Mouse (Mus musculus): ENCODE data around the gene Nuak1.

The Nuak1 gene

DNA sequence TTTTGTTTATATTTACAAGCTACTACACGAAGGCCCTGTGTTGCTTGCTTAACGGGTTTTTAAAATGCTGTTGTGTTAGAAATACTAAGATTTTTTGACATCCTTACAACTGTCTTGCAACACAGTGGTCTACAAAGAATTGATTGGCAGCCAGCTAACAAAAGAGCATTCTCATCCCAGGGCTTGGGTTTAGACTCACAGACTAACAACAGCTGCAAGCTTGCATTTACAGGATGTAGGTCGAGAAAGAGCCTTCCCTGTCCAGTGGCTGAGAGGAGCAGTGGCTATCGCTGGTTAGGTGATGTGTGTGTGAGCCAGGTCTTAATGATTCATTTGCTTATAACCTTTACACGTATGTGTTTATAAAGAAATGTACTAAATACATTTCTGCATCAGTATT, 94.7 kb downstream of the Nuak1 start:
- no peak for DNase-seq (ENCODE audit: low spot score in 2 of 2)

DNA sequence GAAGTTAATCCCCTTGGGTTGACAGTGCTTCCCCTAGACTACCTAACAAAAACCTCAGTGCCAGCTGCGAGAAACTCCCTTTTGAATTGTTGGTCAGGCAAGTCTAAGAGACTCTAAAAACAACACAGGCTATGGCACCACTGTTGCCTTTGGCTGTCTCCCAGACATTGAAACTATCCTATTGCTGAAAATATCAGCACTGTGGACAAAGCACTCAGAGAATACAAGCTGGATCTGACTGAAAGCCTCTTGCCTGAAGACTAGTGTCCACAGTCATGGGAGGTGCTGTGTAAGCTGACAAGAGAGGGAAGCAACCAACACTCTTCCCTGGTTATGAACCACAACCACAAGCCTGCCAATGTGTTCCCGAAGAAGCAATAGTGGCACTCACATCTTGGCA, 96.9 kb downstream of the Nuak1 start:
- no peak for DNase-seq (ENCODE audit: low spot score in 2 of 2)

DNA sequence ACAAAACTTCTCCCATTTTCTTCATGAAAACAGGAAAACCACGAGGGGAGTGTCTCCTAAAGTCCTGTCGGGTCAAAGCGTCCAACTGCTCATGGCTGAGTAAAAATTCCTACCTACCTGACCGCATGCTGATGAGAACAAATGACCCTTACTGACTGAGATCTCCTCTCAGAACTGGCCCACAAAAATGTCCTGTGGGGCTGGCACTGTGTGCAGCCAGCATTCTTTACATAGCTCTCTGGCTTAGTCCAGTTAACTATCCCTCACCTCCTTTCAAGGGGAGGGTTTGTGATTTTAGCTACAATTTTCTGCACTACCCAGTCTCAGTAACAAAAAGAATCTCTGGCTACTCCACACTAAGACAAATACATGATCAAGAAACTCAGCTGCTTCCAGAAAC, 100.9 kb downstream of the Nuak1 start:
- DNase-seq (ENCODE audit: low spot score in 2 of 2) = no peak

DNA sequence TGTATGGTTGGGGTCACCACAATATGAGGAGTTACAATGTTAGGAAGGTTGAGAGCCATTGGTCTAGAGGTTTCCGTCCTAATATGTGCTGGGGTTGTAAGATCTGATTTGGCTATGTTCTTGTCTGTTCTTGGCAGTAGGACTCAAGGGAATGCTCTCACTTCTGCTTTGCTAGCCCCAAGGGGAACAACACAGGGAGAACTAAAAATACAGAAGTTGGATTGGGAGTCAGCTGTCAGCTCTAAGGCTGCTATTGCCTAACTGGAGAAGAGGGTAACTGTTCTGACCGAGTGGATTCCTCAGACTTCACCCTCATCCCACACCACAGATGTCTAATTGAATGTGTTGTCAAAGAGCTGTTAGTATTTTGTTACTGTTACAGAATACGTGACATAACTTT, 101.6 kb downstream of the Nuak1 start:
- DNase-seq (ENCODE audit: low spot score in 2 of 2) = no peak

DNA sequence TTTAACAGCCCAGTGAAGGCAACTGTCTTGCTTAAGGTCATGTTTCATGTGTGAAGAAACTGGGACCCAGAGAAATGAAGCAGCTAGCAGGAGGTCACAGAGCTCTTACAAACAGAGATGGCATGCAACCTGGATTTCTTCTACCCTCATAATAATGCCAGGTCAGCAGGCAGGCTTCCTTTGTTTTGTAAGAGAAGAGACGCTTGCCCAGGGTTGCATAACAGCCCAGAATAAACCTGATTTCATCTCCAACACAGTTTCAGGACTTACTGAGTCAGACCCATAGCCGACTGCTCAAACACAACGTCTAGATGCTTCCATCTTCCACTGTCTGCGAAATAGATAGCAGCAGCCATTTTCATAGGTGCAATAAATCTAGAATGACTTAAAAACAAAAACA, 105.0 kb downstream of the Nuak1 start:
- DNase-seq (ENCODE audit: low spot score in 2 of 2) = no peak

DNA sequence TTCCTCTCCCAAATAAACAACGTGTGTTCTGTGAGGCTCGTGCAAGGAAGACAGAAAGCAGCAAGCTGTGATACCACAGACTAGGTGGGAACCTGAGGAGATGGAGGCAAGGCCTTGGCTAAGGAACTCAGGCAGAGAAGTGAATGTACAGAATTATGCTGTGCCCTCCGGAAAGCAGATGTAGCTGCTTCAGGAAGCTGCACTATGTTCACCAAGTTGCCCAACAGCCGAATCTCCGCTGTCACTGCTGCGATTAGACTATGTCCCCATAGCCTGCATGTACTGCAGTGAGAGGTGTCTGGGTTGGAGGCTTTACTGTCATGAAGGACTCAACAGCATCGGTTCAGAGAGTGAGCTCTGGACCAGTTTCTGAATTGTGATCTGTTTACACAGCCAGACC, 110.6 kb downstream of the Nuak1 start:
- DNase-seq (ENCODE audit: low spot score in 2 of 2) = no peak

DNA sequence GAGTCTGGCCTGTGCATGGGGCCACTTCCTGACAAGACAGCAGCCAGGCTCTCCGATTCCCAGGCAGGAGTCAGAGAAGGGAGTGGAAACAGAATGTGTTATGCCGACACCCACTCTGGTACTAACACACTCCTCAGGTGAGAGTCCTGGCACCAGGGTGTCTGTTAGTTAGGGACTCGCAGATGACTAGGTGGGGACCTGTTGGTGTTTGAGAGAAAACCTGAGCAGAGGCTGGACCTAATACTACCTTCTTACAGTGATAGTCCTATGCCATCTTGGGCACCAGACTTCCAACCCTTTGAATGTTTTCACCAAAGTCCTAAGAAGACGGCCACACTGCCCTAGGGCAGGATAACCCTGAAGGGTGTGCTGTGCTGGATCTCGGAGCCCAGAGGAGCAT, 111.1 kb downstream of the Nuak1 start:
- no peak for DNase-seq (ENCODE audit: low spot score in 2 of 2)

DNA sequence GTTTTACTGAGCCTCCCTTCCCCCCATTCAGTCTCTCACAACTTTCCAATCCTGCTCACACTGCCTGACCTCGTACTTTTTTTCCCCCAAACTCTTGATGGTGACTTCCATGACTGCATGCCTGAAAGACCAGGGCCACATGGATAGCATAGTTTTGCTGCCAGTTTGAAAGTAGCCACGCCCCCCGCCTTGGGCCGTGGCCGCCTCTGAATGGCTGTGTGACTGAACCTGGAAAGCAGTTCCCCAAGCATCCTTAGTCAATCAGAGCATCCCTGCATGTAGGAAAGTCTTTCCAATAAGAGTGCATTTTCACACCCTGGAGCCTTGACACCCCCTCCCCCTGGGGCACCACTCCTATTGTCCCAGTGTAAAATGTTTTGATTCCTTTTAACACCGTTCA, 116.4 kb downstream of the Nuak1 start:
- no peak for DNase-seq (ENCODE audit: low spot score in 2 of 2)
